Mouse (Mus musculus): ENCODE measurements around the gene Hoxb13. TPM values are rescaled to one million over a fixed set of nuclear protein-coding genes. Genes with fewer than 3 reads are reported as not detected.

Hoxb13 gene
- not detected for polyA plus RNA-seq (2015; fragmentation: Illumina TruSeq; extraction: RNeasy Lipid Tissue Mini Kit (QIAGEN cat#74804); ENCODE audit: low read depth, low replicate concordance)

GRCm38 (mm10) chr11:96193521-96194400 lies at the start of gene Hoxb13:
Gene Hoxb13, plus strand, starts transcription at chr11:96194316.

Other genes with a start within 250 kb of the Hoxb13 start
- gene Igf2bp1, start 188.4 kb upstream of the Hoxb13 start, polyA plus RNA-seq (2015; fragmentation: Illumina TruSeq; extraction: RNeasy Lipid Tissue Mini Kit (QIAGEN cat#74804); ENCODE audit: low read depth, low replicate concordance) = not detected
- gene Gip, start 169.8 kb upstream of the Hoxb13 start, polyA plus RNA-seq (2015; fragmentation: Illumina TruSeq; extraction: RNeasy Lipid Tissue Mini Kit (QIAGEN cat#74804); ENCODE audit: low read depth, low replicate concordance) = not detected
- gene Snf8, start 159.4 kb upstream of the Hoxb13 start, polyA plus RNA-seq (2015; fragmentation: Illumina TruSeq; extraction: RNeasy Lipid Tissue Mini Kit (QIAGEN cat#74804); ENCODE audit: low read depth, low replicate concordance) = 132 TPM
- gene Ube2z, start 128.9 kb upstream of the Hoxb13 start, polyA plus RNA-seq (2015; fragmentation: Illumina TruSeq; extraction: RNeasy Lipid Tissue Mini Kit (QIAGEN cat#74804); ENCODE audit: low read depth, low replicate concordance) = 56.3 TPM
- 604 TPM for gene Atp5g1, start 118.6 kb upstream of the Hoxb13 start, polyA plus RNA-seq (2015; fragmentation: Illumina TruSeq; extraction: RNeasy Lipid Tissue Mini Kit (QIAGEN cat#74804); ENCODE audit: low read depth, low replicate concordance)
- not detected for gene Calcoco2, start 82.4 kb upstream of the Hoxb13 start, polyA plus RNA-seq (2015; fragmentation: Illumina TruSeq; extraction: RNeasy Lipid Tissue Mini Kit (QIAGEN cat#74804); ENCODE audit: low read depth, low replicate concordance)
- gene Ttll6, start 60.5 kb upstream of the Hoxb13 start, polyA plus RNA-seq (2015; fragmentation: Illumina TruSeq; extraction: RNeasy Lipid Tissue Mini Kit (QIAGEN cat#74804); ENCODE audit: low read depth, low replicate concordance) = 0.59 TPM
- not detected for gene Hoxb9, start 77.1 kb downstream of the Hoxb13 start, polyA plus RNA-seq (2015; fragmentation: Illumina TruSeq; extraction: RNeasy Lipid Tissue Mini Kit (QIAGEN cat#74804); ENCODE audit: low read depth, low replicate concordance)
- gene Hoxb8, start 87.6 kb downstream of the Hoxb13 start, polyA plus RNA-seq (2015; fragmentation: Illumina TruSeq; extraction: RNeasy Lipid Tissue Mini Kit (QIAGEN cat#74804); ENCODE audit: low read depth, low replicate concordance) = not detected
- gene Hoxb7, start 92.3 kb downstream of the Hoxb13 start, polyA plus RNA-seq (2015; fragmentation: Illumina TruSeq; extraction: RNeasy Lipid Tissue Mini Kit (QIAGEN cat#74804); ENCODE audit: low read depth, low replicate concordance) = not detected
- gene Hoxb6, start 98.2 kb downstream of the Hoxb13 start, polyA plus RNA-seq (2015; fragmentation: Illumina TruSeq; extraction: RNeasy Lipid Tissue Mini Kit (QIAGEN cat#74804); ENCODE audit: low read depth, low replicate concordance) = not detected
- gene Hoxb5, start 109.0 kb downstream of the Hoxb13 start, polyA plus RNA-seq (2015; fragmentation: Illumina TruSeq; extraction: RNeasy Lipid Tissue Mini Kit (QIAGEN cat#74804); ENCODE audit: low read depth, low replicate concordance) = not detected
- not detected for gene Hoxb4, start 124.0 kb downstream of the Hoxb13 start, polyA plus RNA-seq (2015; fragmentation: Illumina TruSeq; extraction: RNeasy Lipid Tissue Mini Kit (QIAGEN cat#74804); ENCODE audit: low read depth, low replicate concordance)
- gene Hoxb3, start 129.0 kb downstream of the Hoxb13 start, polyA plus RNA-seq (2015; fragmentation: Illumina TruSeq; extraction: RNeasy Lipid Tissue Mini Kit (QIAGEN cat#74804); ENCODE audit: low read depth, low replicate concordance) = not detected
- gene Hoxb2, start 156.2 kb downstream of the Hoxb13 start, polyA plus RNA-seq (2015; fragmentation: Illumina TruSeq; extraction: RNeasy Lipid Tissue Mini Kit (QIAGEN cat#74804); ENCODE audit: low read depth, low replicate concordance) = not detected
- not detected for gene Hoxb1, start 171.4 kb downstream of the Hoxb13 start, polyA plus RNA-seq (2015; fragmentation: Illumina TruSeq; extraction: RNeasy Lipid Tissue Mini Kit (QIAGEN cat#74804); ENCODE audit: low read depth, low replicate concordance)

Measured in brain, adult 10 weeks (tissue).